Mouse (Mus musculus): ENCODE measurements at regions not wholly inside any gene's neighbourhood (a gene's known extent, or its start where the extent isn't known, plus 50 kb on each side); places are given as distances from the start of the nearest gene placed in this dataset.

GRCm38 (mm10) chr3:137728689-137729088 lies 57.4 kb downstream of the Gm21962 start:
- no peak for DNase-seq (ENCODE audit: extremely low read depth, low read depth)

GRCm38 (mm10) chr3:137729421-137729820 lies 58.1 kb downstream of the Gm21962 start:
- DNase-seq (ENCODE audit: extremely low read depth, low read depth): no peak

GRCm38 (mm10) chr3:137737222-137737800 lies 66.0 kb downstream of the Gm21962 start:
- no peak for DNase-seq (ENCODE audit: extremely low read depth, low read depth)

GRCm38 (mm10) chr3:137741528-137741927 lies 70.2 kb downstream of the Gm21962 start:
- DNase-seq (ENCODE audit: extremely low read depth, low read depth): no peak

- no peak for DNase-seq (ENCODE audit: extremely low read depth, low read depth)
Measured at GRCm38 (mm10) chr3:137742119-137742518, 70.8 kb downstream of the Gm21962 start.

GRCm38 (mm10) chr3:137751732-137752260 lies 80.5 kb downstream of the Gm21962 start:
- no peak for DNase-seq (ENCODE audit: extremely low read depth, low read depth)

GRCm38 (mm10) chr3:137752447-137753256 lies 81.3 kb downstream of the Gm21962 start:
- peak; percentile 73 for DNase-seq (ENCODE audit: extremely low read depth, low read depth)

GRCm38 (mm10) chr3:137753257-137753654 lies 81.9 kb downstream of the Gm21962 start:
- no peak for DNase-seq (ENCODE audit: extremely low read depth, low read depth)

- DNase-seq (ENCODE audit: extremely low read depth, low read depth): no peak
Measured at GRCm38 (mm10) chr3:137755391-137755790, 84.1 kb downstream of the Gm21962 start.

- peak; percentile 57 for DNase-seq (ENCODE audit: extremely low read depth, low read depth)
Measured at GRCm38 (mm10) chr3:137762213-137762884, 91.0 kb downstream of the Gm21962 start.

- no peak for DNase-seq (ENCODE audit: extremely low read depth, low read depth)
Measured at GRCm38 (mm10) chr3:137763406-137763805, 92.1 kb downstream of the Gm21962 start.

- no peak for DNase-seq (ENCODE audit: extremely low read depth, low read depth)
Measured at GRCm38 (mm10) chr3:137768627-137769026, 95.7 kb upstream of the H2afz start.

- DNase-seq (ENCODE audit: extremely low read depth, low read depth): peak; percentile 90
Measured at GRCm38 (mm10) chr3:137775076-137775849, 89.0 kb upstream of the H2afz start.

- DNase-seq (ENCODE audit: extremely low read depth, low read depth): peak; percentile 43
Measured at GRCm38 (mm10) chr3:137778113-137778512, 86.2 kb upstream of the H2afz start.

GRCm38 (mm10) chr3:137780029-137780428 lies 84.3 kb upstream of the H2afz start:
- no peak for DNase-seq (ENCODE audit: extremely low read depth, low read depth)

GRCm38 (mm10) chr3:137782836-137783235 lies 81.5 kb upstream of the H2afz start:
- peak; percentile 49 for DNase-seq (ENCODE audit: extremely low read depth, low read depth)

- DNase-seq (ENCODE audit: extremely low read depth, low read depth): no peak
Measured at GRCm38 (mm10) chr3:137783937-137784911, 80.1 kb upstream of the H2afz start.

- no peak for DNase-seq (ENCODE audit: extremely low read depth, low read depth)
Measured at GRCm38 (mm10) chr3:137785224-137785623, 79.1 kb upstream of the H2afz start.

GRCm38 (mm10) chr3:137785871-137786270 lies 78.4 kb upstream of the H2afz start:
- DNase-seq (ENCODE audit: extremely low read depth, low read depth): no peak

- DNase-seq (ENCODE audit: extremely low read depth, low read depth): no peak
Measured at GRCm38 (mm10) chr3:137789671-137790070, 74.6 kb upstream of the H2afz start.

All from MEL-GATA-1-ER (cell line).